ENCODE assay signal across 18 mouse cellular contexts in genomic region chr10:9498550-9498949, GRCm38 (mm10).
A peak's percentile ranks its signal among the peaks of the same experiment; 100 is the strongest.
DNase-seq lines count a peak whose midpoint lies in the region; ATAC-seq and TF ChIP-seq lines count a peak whose summit lies in the region.
"Had no signal": no experiment of that assay in that cellular context is flagged by ENCODE, and none has a peak within 500 bp of the region (broad histone marks: within the 10 kb centered on the region; RNA-seq: fewer than 3 reads in every experiment).

No protein-coding gene starts in this region.

- no peak overlapping the region for H3K27ac ChIP-seq in forebrain, embryonic 13.5 days
- H3K27ac ChIP-seq in forebrain, embryonic 10.5 days = no peak overlapping the region
- H3K27ac ChIP-seq in hindbrain, embryonic 13.5 days = no peak overlapping the region
- H3K27ac ChIP-seq in hindbrain, embryonic 10.5 days = no peak overlapping the region
- no peak overlapping the region for H3K27ac ChIP-seq in hindbrain, embryonic 14.5 days
- H3K27ac ChIP-seq in midbrain, embryonic 15.5 days = peak overlapping the region; percentile 42; the same call in 1 of the 2 replicates
- no peak overlapping the region for H3K27ac ChIP-seq in left cerebral cortex, adult 2 months
- H3K27ac ChIP-seq: embryonic facial prominence, embryonic 13.5 days; gastrocnemius, adult 2 months; heart, embryonic 13.5 days had no signal

- H3K9ac ChIP-seq in forebrain, embryonic 13.5 days = no peak overlapping the region
- no peak overlapping the region for H3K9ac ChIP-seq in hindbrain, embryonic 13.5 days
- no peak overlapping the region for H3K9ac ChIP-seq in hindbrain, embryonic 14.5 days
- no peak overlapping the region for H3K9ac ChIP-seq in midbrain, embryonic 15.5 days
- H3K9ac ChIP-seq: embryonic facial prominence, embryonic 13.5 days; heart, embryonic 13.5 days had no signal

- H3K4me3 ChIP-seq in forebrain, embryonic 13.5 days = no peak overlapping the region
- no peak overlapping the region for H3K4me3 ChIP-seq in forebrain, embryonic 10.5 days
- H3K4me3 ChIP-seq in hindbrain, embryonic 13.5 days = no peak overlapping the region
- no peak overlapping the region for H3K4me3 ChIP-seq in hindbrain, embryonic 10.5 days
- no peak overlapping the region for H3K4me3 ChIP-seq in hindbrain, embryonic 14.5 days (replicated peaks; ENCODE audit: low read length)
- H3K4me3 ChIP-seq in midbrain, embryonic 15.5 days = no peak overlapping the region
- no peak overlapping the region for H3K4me3 ChIP-seq in left cerebral cortex, adult 2 months
- H3K4me3 ChIP-seq: embryonic facial prominence, embryonic 13.5 days; gastrocnemius, adult 2 months; heart, embryonic 13.5 days had no signal

- H3K4me1 ChIP-seq in forebrain, embryonic 13.5 days = peaks cover 35% of the 10 kb centered on the region
- peaks cover 30% of the 10 kb centered on the region for H3K4me1 ChIP-seq in forebrain, embryonic 10.5 days
- H3K4me1 ChIP-seq in hindbrain, embryonic 13.5 days (replicated peaks) = peaks cover 23% of the 10 kb centered on the region; the same call in 1 of the 2 replicates
- H3K4me1 ChIP-seq in hindbrain, embryonic 10.5 days (replicated peaks) = peaks cover 15% of the 10 kb centered on the region
- H3K4me1 ChIP-seq in hindbrain, embryonic 14.5 days (replicated peaks; ENCODE audit: control insufficient read depth, insufficient read depth, low read length) = peaks cover 6% of the 10 kb centered on the region
- peaks cover 12% of the 10 kb centered on the region for H3K4me1 ChIP-seq in midbrain, embryonic 15.5 days
- H3K4me1 ChIP-seq: embryonic facial prominence, embryonic 13.5 days; heart, embryonic 13.5 days had no signal

- no peak for TF ChIP-seq CTCF in left cerebral cortex, adult 2 months (IDR thresholded peaks at IDR 0.05)

- no peak overlapping the region for H3K4me2 ChIP-seq in forebrain, embryonic 13.5 days
- no peak overlapping the region for H3K4me2 ChIP-seq in hindbrain, embryonic 13.5 days
- H3K4me2 ChIP-seq in hindbrain, embryonic 14.5 days (replicated peaks) = no peak overlapping the region
- H3K4me2 ChIP-seq in midbrain, embryonic 15.5 days = no peak overlapping the region
- H3K4me2 ChIP-seq: embryonic facial prominence, embryonic 13.5 days; heart, embryonic 13.5 days had no signal

- intact Hi-C loops in left cerebral cortex, adult 2 months (cut with DNase I) = no loop called here

- ATAC-seq in forebrain, embryonic 13.5 days = peak; percentile 22; the same call in 1 of the 2 replicates
- ATAC-seq in hindbrain, embryonic 13.5 days (ENCODE audit: low FRiP score) = peak; percentile 61; the same call in 1 of the 2 replicates
- no peak for ATAC-seq in hindbrain, embryonic 14.5 days (ENCODE audit: low FRiP score)
- peak; percentile 52; the same call in 1 of the 2 replicates for ATAC-seq in midbrain, embryonic 15.5 days (replicated peaks)
- ATAC-seq: intestine, embryonic 16.5 days had no signal

- H3K9me3 ChIP-seq in forebrain, embryonic 13.5 days (replicated peaks) = no peaks in the 10 kb centered on the region
- H3K9me3 ChIP-seq in forebrain, embryonic 10.5 days = no peaks in the 10 kb centered on the region; the same call in 1 of the 2 replicates
- no peaks in the 10 kb centered on the region for H3K9me3 ChIP-seq in hindbrain, embryonic 13.5 days
- H3K9me3 ChIP-seq in hindbrain, embryonic 10.5 days = no peaks in the 10 kb centered on the region
- H3K9me3 ChIP-seq in hindbrain, embryonic 14.5 days (ENCODE audit: control insufficient read depth, low read length) = no peaks in the 10 kb centered on the region
- no peaks in the 10 kb centered on the region for H3K9me3 ChIP-seq in midbrain, embryonic 15.5 days
- H3K9me3 ChIP-seq: embryonic facial prominence, embryonic 13.5 days; heart, embryonic 13.5 days had no signal

- H3K27me3 ChIP-seq in forebrain, embryonic 13.5 days = no peaks in the 10 kb centered on the region; the same call in 1 of the 2 replicates
- H3K27me3 ChIP-seq in forebrain, embryonic 10.5 days (ENCODE audit: poor library complexity, severe bottlenecking) = peaks cover 10% of the 10 kb centered on the region
- no peaks in the 10 kb centered on the region for H3K27me3 ChIP-seq in hindbrain, embryonic 13.5 days
- no peaks in the 10 kb centered on the region for H3K27me3 ChIP-seq in hindbrain, embryonic 10.5 days (ENCODE audit: insufficient read depth, poor library complexity, severe bottlenecking)
- H3K27me3 ChIP-seq in hindbrain, embryonic 14.5 days (ENCODE audit: control insufficient read depth, insufficient read depth, low read length) = no peaks in the 10 kb centered on the region
- H3K27me3 ChIP-seq in midbrain, embryonic 15.5 days (replicated peaks) = no peaks in the 10 kb centered on the region
- H3K27me3 ChIP-seq: embryonic facial prominence, embryonic 13.5 days; heart, embryonic 13.5 days had no signal

- H3K36me3 ChIP-seq in forebrain, embryonic 13.5 days (ENCODE audit: poor library complexity, severe bottlenecking) = no peaks in the 10 kb centered on the region
- H3K36me3 ChIP-seq in forebrain, embryonic 10.5 days (replicated peaks) = no peaks in the 10 kb centered on the region
- H3K36me3 ChIP-seq in hindbrain, embryonic 13.5 days = no peaks in the 10 kb centered on the region
- no peaks in the 10 kb centered on the region for H3K36me3 ChIP-seq in hindbrain, embryonic 10.5 days
- H3K36me3 ChIP-seq in hindbrain, embryonic 14.5 days (replicated peaks; ENCODE audit: control insufficient read depth, insufficient read depth) = no peaks in the 10 kb centered on the region
- H3K36me3 ChIP-seq in midbrain, embryonic 15.5 days (replicated peaks) = no peaks in the 10 kb centered on the region
- H3K36me3 ChIP-seq: embryonic facial prominence, embryonic 13.5 days; heart, embryonic 13.5 days had no signal

- DNase-seq in forebrain, embryonic 10.5 days (ENCODE audit: extremely low spot score, low spot score) = no peak
- no peak for DNase-seq in hindbrain, embryonic 10.5 days (ENCODE audit: low spot score)
- DNase-seq in hindbrain, embryonic 14.5 days (ENCODE audit: low spot score) = peak; percentile 46
- DNase-seq in embryo, embryonic 10 days (ENCODE audit: low spot score) = no peak
- no peak for DNase-seq in left cerebral cortex, adult 2 months (ENCODE audit: extremely low spot score in 1 of 2, low spot score in 2 of 2)
- DNase-seq: adrenal gland, postnatal 10 days; cerebellum, adult 11-12 months; cerebellum, adult 9-10 months; cerebellum, postnatal 25 days; gastrocnemius, adult 2 months; gastrocnemius, postnatal 25 days; heart, postnatal 36 days had no signal

- 25% methylated on average over 3 of the region's 3 CpGs for WGBS in forebrain, embryonic 13.5 days
- 87% methylated on average over 3 of the region's 3 CpGs for WGBS in forebrain, embryonic 10.5 days
- 29% methylated on average over 3 of the region's 3 CpGs for WGBS in hindbrain, embryonic 13.5 days
- WGBS in hindbrain, embryonic 10.5 days = 67% methylated on average over 3 of the region's 3 CpGs
- 30% methylated on average over 3 of the region's 3 CpGs for WGBS in hindbrain, embryonic 14.5 days
- 21% methylated on average over 3 of the region's 3 CpGs for WGBS in midbrain, embryonic 15.5 days
